Mouse (Mus musculus) liver, postnatal 0 days (tissue): ENCODE measurements at regions not wholly inside any gene's neighbourhood (a gene's known extent, or its start where the extent isn't known, plus 50 kb on each side); places are given as distances from the start of the nearest gene placed in this dataset.

Experiments
- CTCF ChIP-seq: sonication (generic); IDR thresholded peaks from 2 replicates; pipeline ENCODE4 v1.5.1; 2016; ENCODE audit warnings: antibody characterized with exemption, low read depth
- EP300 ChIP-seq: IDR thresholded peaks from 2 replicates; pipeline ENCODE4 v1.6.1; 2016; ENCODE audit warnings: antibody characterized with exemption, low read depth, mild to moderate bottlenecking

DNA sequence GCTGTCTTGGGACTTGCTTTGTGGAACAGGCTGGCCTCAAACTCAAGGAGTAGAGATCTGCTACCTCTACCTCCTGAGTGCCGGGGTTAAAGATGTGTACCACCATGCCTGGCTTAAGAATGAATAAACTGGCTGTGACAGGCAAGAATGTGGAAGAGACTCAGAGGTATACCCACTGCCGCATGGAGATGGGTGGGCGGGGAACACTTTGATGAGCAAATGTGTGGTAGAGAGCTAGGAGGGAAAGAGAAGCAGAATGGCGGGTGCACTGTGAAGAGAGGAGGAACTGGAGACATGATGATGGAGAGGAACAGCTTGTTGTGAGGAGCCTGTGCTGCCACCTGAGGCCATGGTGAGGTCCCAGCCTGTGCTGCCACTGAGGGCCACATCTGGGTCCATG is 138.9 kb downstream of the Tpra1 start:
- TF ChIP-seq CTCF, result no peak
- TF ChIP-seq EP300, result no peak
